Mouse (Mus musculus): ENCODE results near the gene Atp5mpl.

GRCm38 (mm10) chr12:111933032-111933704, 33.6 kb downstream of the Atp5mpl start:
- TF ChIP-seq POLR2A (IDR thresholded peaks at IDR 0.05; ENCODE audit: insufficient read length, low read depth), result no peak
- no peak for TF ChIP-seq MYOG (IDR thresholded peaks at IDR 0.05; ENCODE audit: control insufficient read depth in 1 of 3, insufficient read depth in 1 of 3, insufficient read length in 2 of 3, low read depth in 2 of 3)
- no peak for TF ChIP-seq MYOD1 (IDR thresholded peaks at IDR 0.05; ENCODE audit: control insufficient read depth in 1 of 3, insufficient read length in 2 of 3, low read depth in 2 of 3)
